Mouse (Mus musculus) bone marrow macrophage, adult 2 months (primary cell): ENCODE measurements around the gene Atl1.

Source experiments
- CTCF ChIP-seq: IDR thresholded peaks from 2 replicates; pipeline ENCODE4 v1.5.1; 2012; ENCODE audit warnings: low read depth, mild to moderate bottlenecking, low read length, moderate library complexity
- POLR2A ChIP-seq: IDR thresholded peaks from 2 replicates; pipeline ENCODE4 v1.6.1; 2012; ENCODE audit warnings: mild to moderate bottlenecking, low read depth, low read length, borderline replicate concordance

DNA sequence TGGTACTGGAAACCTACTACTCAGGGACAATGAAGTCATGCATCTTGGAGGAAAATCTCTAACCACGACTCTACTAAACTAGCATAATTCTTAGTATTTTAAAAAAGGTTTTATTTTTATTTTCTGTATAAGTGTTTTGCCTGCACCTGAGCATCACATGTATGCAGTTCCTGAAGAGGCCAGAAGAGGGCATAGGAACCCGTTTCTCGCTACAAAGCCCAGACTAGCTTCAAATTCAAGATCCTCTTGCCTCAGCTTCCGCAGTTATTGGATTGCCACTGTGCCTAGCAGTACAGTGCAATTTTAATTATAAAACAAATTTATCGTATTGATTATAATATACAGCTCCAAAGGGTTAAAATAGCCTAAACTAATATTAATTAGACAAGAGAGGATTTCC is 31.6 kb downstream of the Atl1 start:
- TF ChIP-seq POLR2A (no peak), CTCF (no peak)
